Mouse (Mus musculus): ENCODE measurements around the gene Simc1. TPM values are rescaled to one million over a fixed set of nuclear protein-coding genes. Genes with fewer than 3 reads are reported as not detected.

Simc1 gene
- polyA plus RNA-seq, 1 experiment from 2014 or later: 17.7 TPM

- Histone ChIP-seq H3K9ac (no peak overlapping the region), H3K9me3 (no peaks in the 10 kb centered on the region), H3K4me1 (replicated peaks) (peaks cover 45% of the 10 kb centered on the region), H3K27me3 (no peaks in the 10 kb centered on the region), H3K36me3 (peaks cover 47% of the 10 kb centered on the region), H3K4me3 (peak overlapping the region; percentile 90; the same call in 1 of the 2 replicates), H3K27ac (replicated peaks) (no peak overlapping the region), H3K4me2 (peak overlapping the region; percentile 75)
- ATAC-seq (ENCODE audit: low read depth): no peak
- WGBS: 89% methylated on average over 8 of the region's 8 CpGs
These were observed 88.3 kb downstream of the Simc1 start for GRCm38 (mm10) chr13:54591776-54592356.

GRCm38 (mm10) chr13:54593617-54594016, 90.0 kb downstream of the Simc1 start:
- no peaks in the 10 kb centered on the region for H3K27me3 ChIP-seq
- 93% methylated on average over 11 of the region's 11 CpGs for WGBS
- no peak overlapping the region for H3K27ac ChIP-seq (replicated peaks)
- H3K4me1 ChIP-seq (replicated peaks): peaks cover 43% of the 10 kb centered on the region
- H3K9me3 ChIP-seq: no peaks in the 10 kb centered on the region
- H3K9ac ChIP-seq: no peak overlapping the region
- no peak overlapping the region for H3K4me2 ChIP-seq
- H3K36me3 ChIP-seq: peaks cover 60% of the 10 kb centered on the region
- no peak for ATAC-seq (ENCODE audit: low read depth)
- H3K4me3 ChIP-seq: no peak overlapping the region

- no peak overlapping the region for H3K27ac ChIP-seq (replicated peaks)
- H3K27me3 ChIP-seq: no peaks in the 10 kb centered on the region
- WGBS: 84% methylated on average over 8 of the region's 8 CpGs
- no peak overlapping the region for H3K4me2 ChIP-seq
- H3K9ac ChIP-seq: no peak overlapping the region
- no peak overlapping the region for H3K4me3 ChIP-seq
- no peak for ATAC-seq (ENCODE audit: low read depth)
- H3K4me1 ChIP-seq (replicated peaks): peaks cover 27% of the 10 kb centered on the region
- peaks cover 77% of the 10 kb centered on the region for H3K36me3 ChIP-seq
- no peaks in the 10 kb centered on the region for H3K9me3 ChIP-seq
These were observed 92.6 kb downstream of the Simc1 start for GRCm38 (mm10) chr13:54596107-54596690.

- Histone ChIP-seq H3K27me3 (no peaks in the 10 kb centered on the region), H3K36me3 (peaks cover 79% of the 10 kb centered on the region), H3K9me3 (no peaks in the 10 kb centered on the region), H3K4me2 (no peak overlapping the region), H3K27ac (replicated peaks) (no peak overlapping the region), H3K4me1 (replicated peaks) (peaks cover 21% of the 10 kb centered on the region), H3K4me3 (no peak overlapping the region), H3K9ac (no peak overlapping the region)
- no peak for ATAC-seq (ENCODE audit: low read depth)
- 73% methylated on average over 5 of the region's 5 CpGs for WGBS
These were observed 93.3 kb downstream of the Simc1 start for GRCm38 (mm10) chr13:54596870-54597269.

GRCm38 (mm10) chr13:54598622-54599143, 95.1 kb downstream of the Simc1 start:
- Histone ChIP-seq H3K4me2 (no peak overlapping the region), H3K4me1 (replicated peaks) (peaks cover 12% of the 10 kb centered on the region; the same call in 1 of the 2 replicates), H3K9ac (no peak overlapping the region), H3K36me3 (peaks cover 68% of the 10 kb centered on the region), H3K4me3 (no peak overlapping the region), H3K9me3 (no peaks in the 10 kb centered on the region), H3K27ac (replicated peaks) (no peak overlapping the region), H3K27me3 (no peaks in the 10 kb centered on the region)
- 90% methylated on average over 12 of the region's 12 CpGs for WGBS
- ATAC-seq (ENCODE audit: low read depth): no peak

Small RNA genes within 50 kb of the gene (microRNA-seq; reads per million reads assigned to microRNA genes)
- not detected for gene Gm24195

Other genes with a start within 250 kb of the Simc1 start
- 13.8 and 14.7 TPM in 2 replicates for gene Cplx2, start 132.4 kb upstream of the Simc1 start, polyA plus RNA-seq (2015; fragmentation: Nextera tagmentation; extraction: Ambion mirVana)
- 89.6 and 94.1 TPM in 2 replicates for gene Thoc3, start 34.9 kb upstream of the Simc1 start, polyA plus RNA-seq (2015; fragmentation: Nextera tagmentation; extraction: Ambion mirVana)
- 246 and 252 TPM in 2 replicates for gene 4833439L19Rik, start 61.7 kb downstream of the Simc1 start, polyA plus RNA-seq (2015; fragmentation: Nextera tagmentation; extraction: Ambion mirVana)
- 65.8 and 67.0 TPM in 2 replicates for gene Arl10, start 71.2 kb downstream of the Simc1 start, polyA plus RNA-seq (2015; fragmentation: Nextera tagmentation; extraction: Ambion mirVana)
- 56.0 and 67.5 TPM in 2 replicates for gene Nop16, start 86.3 kb downstream of the Simc1 start, polyA plus RNA-seq (2015; fragmentation: Nextera tagmentation; extraction: Ambion mirVana)
- 216 and 245 TPM in 2 replicates for gene Higd2a, start 86.4 kb downstream of the Simc1 start, polyA plus RNA-seq (2015; fragmentation: Nextera tagmentation; extraction: Ambion mirVana)
- 137 and 142 TPM in 2 replicates for gene Cltb, start 107.6 kb downstream of the Simc1 start, polyA plus RNA-seq (2015; fragmentation: Nextera tagmentation; extraction: Ambion mirVana)
- gene Faf2, start 118.0 kb downstream of the Simc1 start, polyA plus RNA-seq (2015; fragmentation: Nextera tagmentation; extraction: Ambion mirVana): 64.5 and 67.7 TPM in 2 replicates
- gene Rnf44, start 190.1 kb downstream of the Simc1 start, polyA plus RNA-seq (2015; fragmentation: Nextera tagmentation; extraction: Ambion mirVana): 84.2 and 92.9 TPM in 2 replicates
- gene Cdhr2, start 197.7 kb downstream of the Simc1 start, polyA plus RNA-seq (2015; fragmentation: Nextera tagmentation; extraction: Ambion mirVana): 0.06 and 0.07 TPM in 2 replicates
- 12.2 and 17.5 TPM in 2 replicates for gene Gprin1, start 246.1 kb downstream of the Simc1 start, polyA plus RNA-seq (2015; fragmentation: Nextera tagmentation; extraction: Ambion mirVana)

Measured in neural tube, embryonic 13.5 days (tissue).